Mouse (Mus musculus) liver, adult 2 months (tissue): ENCODE measurements at regions not wholly inside any gene's neighbourhood (a gene's known extent, or its start where the extent isn't known, plus 50 kb on each side); places are given as distances from the start of the nearest gene placed in this dataset.

Experiments
- CTCF ChIP-seq: fragments of 200-500 bp; IDR thresholded peaks from 2 replicates; pipeline ENCODE4 v1.5.1; 2011; ENCODE audit warnings: low read depth, low read length, control low read depth
- POLR2A ChIP-seq: fragments of 200-500 bp; IDR thresholded peaks from 2 replicates; pipeline ENCODE4 v1.6.1; 2011; ENCODE audit warnings: low read length, control low read depth; ENCODE audit not compliant: insufficient read depth; ENCODE audit errors: extremely low read depth

- TF ChIP-seq CTCF: no peak
- no peak for TF ChIP-seq POLR2A
These were observed 774.9 kb upstream of the Adarb2 start for GRCm38 (mm10) chr13:7427750-7428149.
